Mouse (Mus musculus) brain, adult 2 months (tissue): ENCODE results near the gene Fgfr2.

Experiments
- DNase-seq: peaks from one replicate; pipeline ENCODE4 v3.0.0; 2011; ENCODE audit warnings: low read depth, low spot score

The Fgfr2 gene

GRCm38 (mm10) chr7:132888518-132889249 is 234.5 kb downstream of the Fgfr2 start:
- no peak for DNase-seq

GRCm38 (mm10) chr7:132888052-132888451 is 235.1 kb downstream of the Fgfr2 start:
- no peak for DNase-seq

- DNase-seq = no peak
Measured at GRCm38 (mm10) chr7:132887019-132887804, 235.9 kb downstream of the Fgfr2 start.

- DNase-seq = peak; percentile 71
Measured at GRCm38 (mm10) chr7:132884031-132884430, 239.1 kb downstream of the Fgfr2 start.

DNA sequence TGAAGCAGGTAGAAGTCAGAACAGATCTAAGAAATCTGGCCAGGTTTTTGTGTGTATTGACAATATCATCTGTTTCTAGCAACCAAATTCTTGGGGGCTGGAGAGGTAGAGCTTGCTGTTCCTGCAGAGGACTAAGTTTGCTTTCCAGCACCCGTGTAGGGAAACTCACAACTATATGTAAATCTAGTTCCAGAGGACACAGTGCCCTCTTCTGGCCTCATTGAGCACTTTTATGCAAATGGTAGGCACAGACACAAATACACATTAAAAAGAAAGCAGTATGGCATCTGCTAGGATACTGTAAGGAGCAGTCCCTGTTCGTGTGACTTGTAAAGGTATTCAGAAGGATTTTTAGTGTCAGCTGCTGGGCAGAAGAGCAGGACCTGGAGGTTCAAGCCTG is 240.8 kb downstream of the Fgfr2 start:
- DNase-seq = peak; percentile 19

DNA sequence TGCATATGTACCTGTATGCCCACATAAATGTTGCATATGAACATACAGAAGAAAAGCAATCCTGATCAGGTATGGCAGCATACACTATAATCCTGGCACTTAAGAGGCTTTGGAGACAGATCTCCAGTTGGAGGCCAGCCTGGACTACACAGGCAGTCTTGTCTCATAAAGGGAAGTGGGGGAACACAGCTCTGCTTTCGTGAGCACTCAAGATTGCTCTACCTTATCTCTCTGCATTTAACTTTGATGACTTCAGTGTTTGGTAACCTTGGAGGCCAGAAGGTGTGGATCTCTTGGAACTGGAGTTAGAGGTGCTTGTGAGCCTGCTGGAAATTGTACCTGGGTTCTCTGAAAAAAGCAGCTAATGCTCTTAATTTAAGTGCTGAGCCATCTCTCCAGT is 242.9 kb downstream of the Fgfr2 start:
- DNase-seq = no peak

DNA sequence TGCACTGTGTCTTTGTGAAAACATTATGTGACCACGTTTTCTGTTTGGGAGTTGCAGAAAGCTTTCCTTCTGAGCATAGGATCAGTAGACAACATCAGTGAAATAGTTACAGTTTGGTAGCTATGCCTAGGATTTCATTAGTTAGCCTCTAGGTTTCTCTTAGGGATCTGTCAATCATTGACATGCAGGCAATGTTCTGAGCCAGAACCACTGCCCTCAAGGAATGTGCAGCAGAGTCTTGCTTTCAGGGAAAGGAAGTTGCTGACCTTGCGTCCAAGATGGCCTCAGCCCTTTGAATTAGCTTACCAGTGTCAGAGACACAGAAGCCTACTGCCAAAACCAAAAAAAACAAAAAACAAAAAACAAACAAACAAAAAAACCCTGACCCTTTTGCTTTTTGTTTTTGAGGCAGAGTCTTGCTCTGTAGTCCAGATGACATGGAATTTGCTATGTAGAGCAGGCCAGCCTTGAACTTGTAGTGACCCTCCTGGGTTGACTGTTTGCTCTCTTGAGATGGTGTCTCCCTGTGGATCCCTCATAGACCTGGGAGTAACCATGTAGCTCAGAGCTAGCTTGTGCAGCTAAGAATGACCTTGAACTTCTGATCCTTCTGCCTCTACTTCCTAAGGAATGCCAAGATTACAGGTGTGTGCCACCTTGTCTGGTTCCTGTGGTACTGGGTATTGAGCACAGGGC is 247.6 kb downstream of the Fgfr2 start:
- no peak for DNase-seq

- DNase-seq = no peak
Measured at GRCm38 (mm10) chr7:132873043-132873442, 250.1 kb downstream of the Fgfr2 start.

DNA sequence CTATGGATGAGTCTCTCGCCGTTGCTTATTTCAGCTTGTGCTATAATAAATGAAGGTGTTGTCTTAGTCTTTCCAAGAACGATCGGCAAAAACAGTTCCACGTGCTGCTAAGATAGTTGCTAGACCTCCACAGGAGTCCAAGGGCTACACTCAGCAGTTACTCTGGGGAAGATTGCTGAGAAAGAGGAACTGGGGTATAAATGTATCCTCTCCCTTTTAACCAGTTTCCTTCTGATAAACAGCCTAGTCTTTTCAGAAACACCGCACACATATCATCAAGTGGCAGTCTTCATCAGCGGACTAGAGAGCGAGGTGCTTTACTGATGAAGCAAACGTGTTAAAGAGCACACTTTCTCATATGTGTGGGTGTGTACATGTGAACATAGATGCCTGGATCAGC is 256.8 kb downstream of the Fgfr2 start:
- DNase-seq = no peak

DNA sequence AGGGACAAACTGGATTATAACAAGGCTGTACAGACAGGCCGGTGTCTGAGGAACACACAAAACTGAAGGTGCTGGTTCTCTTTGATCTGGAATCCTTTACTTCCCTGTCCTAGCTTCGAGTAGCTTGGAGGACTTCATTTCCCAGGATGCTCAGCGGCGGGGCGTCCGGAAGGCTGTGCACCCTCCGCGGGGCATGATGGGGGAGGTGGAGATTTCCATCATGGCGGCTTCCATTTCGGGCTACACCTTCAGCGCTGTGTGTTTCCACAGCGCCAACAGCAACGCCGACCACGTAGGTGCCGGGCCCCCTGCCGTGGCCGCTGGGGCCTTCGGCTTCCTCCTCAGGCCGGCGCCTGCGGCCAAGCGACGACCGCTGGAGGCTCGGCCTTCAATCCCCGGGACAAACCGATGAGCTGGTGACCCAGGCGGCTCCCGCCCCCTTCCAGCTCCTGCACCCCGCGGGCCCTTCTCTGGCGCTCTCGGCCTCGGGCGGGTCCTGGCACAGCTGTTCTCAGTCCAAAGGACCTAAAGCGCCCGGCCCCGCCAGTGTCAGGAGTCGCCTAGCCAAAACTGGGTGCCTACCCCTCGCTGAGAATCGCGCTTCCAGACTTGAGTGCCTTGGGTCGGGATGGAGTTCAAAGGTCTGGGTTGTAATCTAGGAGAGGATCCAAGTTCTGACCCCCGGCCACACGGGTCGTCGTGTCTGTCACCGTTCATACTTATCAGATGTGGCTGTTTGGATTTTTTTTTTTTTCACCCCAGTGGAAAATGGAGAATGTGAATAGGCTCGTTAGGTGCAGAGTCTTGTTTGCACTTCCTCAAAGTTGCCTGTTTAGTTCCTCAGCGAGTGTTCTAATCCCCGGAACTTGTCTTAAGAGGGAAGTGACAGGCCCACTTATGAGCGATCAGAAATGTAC is 263.9 kb downstream of the Fgfr2 start, which contains the start of gene Abraxas2:
TSS of gene Abraxas2 (plus strand) at position 184 of the 917 bp plus-strand sequence.
- peak; percentile 96 for DNase-seq

DNA sequence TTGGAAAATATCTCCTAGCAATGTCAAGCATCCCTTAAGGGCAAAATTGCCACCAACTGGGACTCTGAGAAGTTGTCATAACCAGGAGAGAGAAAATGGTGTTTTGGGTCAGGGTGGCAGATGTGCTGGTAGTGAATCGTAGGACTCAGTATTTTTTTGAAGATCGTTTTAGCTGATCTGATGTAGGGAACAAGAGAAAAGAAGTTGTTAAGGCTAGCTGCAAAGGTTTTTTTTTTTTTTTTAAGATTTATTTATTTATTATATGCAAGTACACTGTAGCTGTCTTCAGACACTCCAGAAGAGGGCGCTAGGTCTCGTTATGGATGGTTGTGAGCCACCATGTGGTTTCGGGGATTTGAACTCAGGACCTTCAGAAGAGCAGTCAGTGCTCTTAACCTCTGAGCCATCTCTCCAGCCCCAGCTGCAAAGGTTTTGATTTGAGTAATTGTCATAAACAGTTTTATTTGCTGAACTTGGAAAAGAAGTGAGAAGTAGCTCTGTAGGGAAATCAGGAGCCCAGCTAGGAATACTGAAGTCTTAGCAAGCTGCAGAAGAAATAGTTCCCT is 265.0 kb downstream of the Fgfr2 start:
- DNase-seq = peak; percentile 10

- no peak for DNase-seq
Measured at GRCm38 (mm10) chr7:132856083-132856482, 267.1 kb downstream of the Fgfr2 start.

DNA sequence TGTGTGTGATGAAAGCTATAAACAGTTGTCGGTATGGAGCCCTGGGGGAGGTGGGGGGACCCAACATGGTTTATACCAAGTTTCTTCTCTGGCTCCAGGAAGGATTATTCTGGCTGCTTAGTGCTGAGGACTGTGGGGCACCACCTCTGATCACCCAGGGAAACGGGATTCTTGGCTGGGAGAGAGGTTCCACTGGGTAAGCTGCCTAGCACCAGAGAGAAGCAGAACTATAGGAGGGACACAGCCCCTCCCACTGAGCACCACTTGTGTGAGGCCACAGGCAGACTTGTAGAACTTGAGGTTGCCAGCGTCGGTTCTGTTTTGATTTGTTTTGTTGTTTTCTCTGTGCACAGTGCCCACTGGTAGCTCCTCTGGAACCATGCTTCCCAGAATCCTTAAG is 269.2 kb downstream of the Fgfr2 start:
- DNase-seq = no peak

GRCm38 (mm10) chr7:132853361-132853760 is 269.8 kb downstream of the Fgfr2 start:
- no peak for DNase-seq

GRCm38 (mm10) chr7:132852173-132852844 is 270.8 kb downstream of the Fgfr2 start, which contains the start of gene Eef1akmt2:
Eef1akmt2 (minus strand) TSS chr7:132852673.
- DNase-seq = peak; percentile 96

DNA sequence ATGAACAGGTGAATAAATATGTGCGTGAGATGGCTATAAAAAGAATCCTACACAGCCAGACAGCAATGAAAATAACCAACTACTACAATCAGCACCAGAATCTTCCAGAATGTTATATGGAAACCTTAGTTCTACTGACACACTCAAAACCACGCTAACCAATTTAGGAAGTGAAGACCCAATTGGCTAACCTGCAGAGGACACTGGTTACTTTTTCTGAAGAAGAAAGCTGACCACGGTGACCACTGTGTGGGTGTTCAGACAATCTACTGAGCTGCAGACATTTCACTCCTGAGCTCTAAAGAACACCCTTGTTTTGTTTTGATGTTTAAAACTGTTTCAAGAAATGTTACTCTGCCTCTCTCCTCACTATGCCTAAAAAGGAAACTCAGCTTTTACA is 280.0 kb downstream of the Fgfr2 start:
- no peak for DNase-seq

DNA sequence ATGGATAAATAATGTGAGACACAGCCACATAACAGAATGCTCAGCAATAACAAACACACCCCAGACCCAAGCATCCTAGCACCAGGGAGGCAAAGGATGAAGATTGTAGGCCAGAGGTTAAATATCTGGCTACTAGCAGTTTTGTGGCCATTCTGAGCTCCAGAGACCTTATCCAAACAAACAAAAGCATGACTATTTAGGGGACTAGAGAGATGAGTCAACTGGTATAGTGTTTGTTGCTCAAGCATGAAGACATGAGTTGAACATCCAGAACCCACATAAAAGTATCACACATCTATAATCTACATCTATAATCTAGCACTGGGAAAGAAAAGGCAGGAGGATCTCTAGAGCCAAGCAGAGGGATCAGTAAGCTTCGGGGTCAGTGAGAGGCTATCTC is 280.7 kb downstream of the Fgfr2 start:
- no peak for DNase-seq

GRCm38 (mm10) chr7:132841287-132841686 is 281.9 kb downstream of the Fgfr2 start:
- peak; percentile 21 for DNase-seq

DNA sequence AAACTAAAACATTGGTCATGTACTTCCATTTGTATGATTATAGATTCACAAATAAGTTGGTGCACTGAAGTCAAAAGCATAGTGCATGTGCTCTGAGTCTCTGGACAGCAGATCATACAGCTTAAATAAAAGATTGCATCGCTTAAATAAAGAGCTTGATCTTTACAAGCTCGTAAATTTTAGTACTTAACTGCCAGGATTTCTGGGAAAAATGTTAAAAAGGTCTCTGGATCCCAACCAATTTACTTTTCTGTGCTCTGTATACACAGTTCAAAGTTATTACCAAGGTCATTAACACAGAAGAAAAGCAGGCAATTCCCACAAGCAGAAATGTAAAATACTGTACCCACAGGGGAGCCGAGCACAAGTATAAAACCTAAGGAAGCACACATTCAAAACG is 292.2 kb downstream of the Fgfr2 start:
- no peak for DNase-seq

DNA sequence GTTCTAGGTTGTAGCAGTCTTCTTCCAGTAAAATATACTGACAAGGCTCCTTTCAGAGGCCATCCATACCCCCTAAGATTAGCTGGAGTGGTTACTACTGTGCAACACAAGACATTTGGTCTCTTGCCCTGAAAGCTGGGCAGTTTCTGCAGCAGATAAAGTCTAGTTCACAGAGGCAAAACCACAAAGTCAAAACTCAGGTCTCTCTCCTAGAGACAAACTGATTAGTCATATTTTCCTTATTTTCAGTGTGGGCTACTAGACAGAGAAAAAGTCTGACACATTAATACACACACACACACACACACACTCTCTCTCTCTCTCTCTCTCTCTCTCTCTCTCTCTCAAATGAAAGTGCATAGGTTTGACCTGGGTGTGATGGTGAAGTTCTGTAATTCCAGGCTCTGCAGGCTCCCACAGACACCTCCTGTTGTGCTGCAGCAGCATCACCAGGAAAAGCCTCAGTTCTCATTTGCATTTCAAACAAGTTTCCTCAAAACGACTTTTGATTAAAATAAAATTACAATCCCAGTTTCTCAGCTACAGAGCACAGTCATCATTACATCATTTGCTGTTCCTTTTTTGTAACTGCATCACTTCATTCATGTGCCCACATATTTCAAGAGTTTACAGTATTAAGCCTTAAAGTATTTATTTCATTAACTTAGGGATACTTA is 298.7 kb downstream of the Fgfr2 start:
- peak; percentile 63 for DNase-seq
